Mouse (Mus musculus) gastrocnemius, adult 18-20 months (tissue): ENCODE results near the gene Ddx18. TPM values are rescaled to one million over a fixed set of nuclear protein-coding genes. Genes with fewer than 3 reads are reported as not detected.

Source experiments
- DNase-seq: peaks from one replicate; pipeline ENCODE4 v3.0.0; 2021; ENCODE audit warnings: low spot score
- total RNA-seq, 2 experiments: library from RNA; stranded (reverse); gene quantifications; 2 replicates each; pipeline ENCODE4 v1.2.3; 2021

Ddx18 gene
- total RNA-seq, 2 experiments from 2014 or later: 18.1 to 19.3 TPM

- DNase-seq: no peak
Observed at GRCm38 (mm10) chr1:121527600-121528398, 40.0 kb downstream of the Ddx18 start.

DNA sequence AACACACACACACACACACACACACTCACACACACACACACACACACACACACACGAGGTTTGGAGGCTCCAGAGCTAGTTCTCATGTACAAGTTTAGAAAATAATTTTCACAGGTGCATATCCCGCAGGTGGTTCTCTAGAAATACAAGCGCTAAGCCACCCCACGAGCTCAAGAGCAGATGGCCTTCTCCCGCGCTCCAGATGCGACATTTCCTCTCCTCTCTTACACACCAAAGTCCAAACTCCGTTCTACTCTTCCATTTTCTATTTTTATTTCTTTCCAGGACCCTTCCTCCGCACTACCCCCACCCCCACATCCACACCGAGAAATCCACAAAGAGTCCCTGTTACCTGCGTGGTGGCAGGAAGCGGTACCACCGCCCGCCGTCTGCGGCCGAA is 40.7 kb downstream of the Ddx18 start:
- no peak for DNase-seq

- no peak for DNase-seq
Observed at GRCm38 (mm10) chr1:121518609-121519008, 49.2 kb downstream of the Ddx18 start.

- DNase-seq: no peak
Observed at GRCm38 (mm10) chr1:121511966-121512365, 55.8 kb downstream of the Ddx18 start.

- no peak for DNase-seq
Observed at GRCm38 (mm10) chr1:121511186-121511585, 56.6 kb downstream of the Ddx18 start.

- no peak for DNase-seq
Observed at GRCm38 (mm10) chr1:121510420-121511140, 57.2 kb downstream of the Ddx18 start.

GRCm38 (mm10) chr1:121508729-121509128 is 59.1 kb downstream of the Ddx18 start:
- no peak for DNase-seq

Other genes with a start within 250 kb of the Ddx18 start
- gene Insig2, start 235.4 kb downstream of the Ddx18 start, total RNA-seq: 10 to 100 TPM; 64.2 to 64.9 TPM
- 1 to 10 TPM; 8.3 to 8.9 TPM for gene Ccdc93, start 136.9 kb downstream of the Ddx18 start, total RNA-seq
- gene Htr5b, start 39.5 kb downstream of the Ddx18 start, total RNA-seq: not detected